Mouse (Mus musculus) liver, postnatal 0 days (tissue): ENCODE measurements around the gene Lrrc72.

ENCODE experiments used
- CTCF ChIP-seq: sonication (generic); IDR thresholded peaks from 2 replicates; pipeline ENCODE4 v1.5.1; 2016; ENCODE audit warnings: antibody characterized with exemption, low read depth
- EP300 ChIP-seq: IDR thresholded peaks from 2 replicates; pipeline ENCODE4 v1.6.1; 2016; ENCODE audit warnings: antibody characterized with exemption, low read depth, mild to moderate bottlenecking

- TF ChIP-seq CTCF = no peak
- TF ChIP-seq EP300 = no peak
Observed at GRCm38 (mm10) chr12:36231386-36231785, 21.8 kb downstream of the Lrrc72 start.
